Mouse (Mus musculus): ENCODE results near the gene Tnfsf13b. TPM values are rescaled to one million over a fixed set of nuclear protein-coding genes. Genes with fewer than 3 reads are reported as not detected.
A peak's percentile ranks its signal among the peaks of the same experiment; 100 is the strongest.

Gene Tnfsf13b
- 0.31 and 0.33 TPM in 2 replicates for total RNA-seq (2014; rRNA removed)
- 0.30 and 0.36 TPM in 2 replicates for polyA plus RNA-seq (2015; fragmentation: Nextera tagmentation; extraction: Ambion mirVana)

DNA sequence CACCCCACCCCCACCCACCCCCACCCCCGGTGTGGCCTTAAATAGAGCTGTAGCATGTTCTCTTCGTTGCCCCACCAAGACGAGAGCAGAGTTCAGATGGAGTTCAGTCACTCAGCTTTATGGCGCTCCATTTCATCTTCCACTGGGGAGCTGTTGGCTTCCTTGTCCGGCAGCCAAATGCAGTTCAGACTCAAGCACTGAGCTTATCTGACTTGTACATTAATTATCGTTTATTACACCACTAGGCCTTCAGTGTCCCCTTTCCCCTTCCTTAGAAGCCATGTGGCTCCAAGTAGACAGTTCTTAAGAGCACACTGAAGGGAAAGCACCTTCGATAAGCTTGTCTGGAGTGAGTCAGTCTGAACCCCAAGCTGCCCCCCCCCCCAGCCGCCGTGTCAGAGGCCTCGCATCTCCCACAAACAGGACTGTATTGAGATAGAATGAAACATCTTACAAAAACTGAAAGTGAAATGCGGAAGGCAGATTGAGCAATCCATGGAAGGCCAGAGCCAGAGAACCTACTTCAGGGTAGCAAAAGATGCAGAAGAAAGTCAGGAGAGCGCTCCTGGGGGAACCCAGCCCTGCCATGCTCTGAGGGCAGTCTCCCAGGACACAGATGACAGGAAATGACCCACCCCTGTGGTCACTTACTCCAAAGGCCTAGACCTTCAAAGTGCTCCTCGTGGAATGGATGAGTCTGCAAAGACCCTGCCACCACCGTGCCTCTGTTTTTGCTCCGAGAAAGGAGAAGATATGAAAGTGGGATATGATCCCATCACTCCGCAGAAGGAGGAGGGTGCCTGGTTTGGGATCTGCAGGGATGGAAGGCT is at the start of gene Tnfsf13b:
Tnfsf13b (plus strand) TSS at position 312 of the 830 bp plus-strand sequence.
- H3K36me3 ChIP-seq (ENCODE audit: insufficient read depth) = no peaks in the 10 kb centered on the region
- 78% methylated on average over 16 of the region's 16 CpGs for WGBS
- no peak within 1 kb of the TSS for H3K27ac ChIP-seq (ENCODE audit: low read depth, low read length)
- no peak for DNase-seq
- TF ChIP-seq CTCF (IDR thresholded peaks at IDR 0.05; ENCODE audit: low read depth) = no peak
- ATAC-seq = no peak
- H3K4me2 ChIP-seq (ENCODE audit: low read depth) = peak within 1 kb of the TSS; percentile 59
- no peaks in the 10 kb centered on the region for H3K27me3 ChIP-seq (ENCODE audit: insufficient read depth, low read length)
- no peaks in the 10 kb centered on the region for H3K9me3 ChIP-seq (ENCODE audit: low read length)
- H3K9ac ChIP-seq = no peak within 1 kb of the TSS
- H3K4me3 ChIP-seq (ENCODE audit: low read depth, low read length) = peak within 1 kb of the TSS; percentile 37
- H3K4me1 ChIP-seq (ENCODE audit: insufficient read depth) = no peaks in the 10 kb centered on the region

DNA sequence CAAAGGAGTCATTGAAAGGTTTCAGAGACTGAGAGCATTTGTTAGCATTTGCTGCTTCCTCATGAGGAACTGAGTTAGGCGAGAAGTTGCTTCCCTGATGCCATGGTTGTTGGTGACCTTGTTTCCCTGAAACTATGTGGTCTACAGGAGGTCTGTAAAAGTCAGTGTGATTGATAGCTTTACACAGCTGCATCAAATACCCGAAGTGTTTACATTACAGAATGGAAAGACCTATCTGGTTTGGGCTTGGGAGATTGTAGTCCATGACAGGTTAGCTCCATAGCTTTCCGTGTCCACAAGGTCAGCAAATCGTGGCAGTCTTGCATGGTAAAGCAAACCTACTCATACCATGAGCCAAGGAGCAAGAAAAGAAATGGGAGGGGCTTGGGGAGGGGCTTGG is 47.9 kb upstream of the Tnfsf13b start:
- H3K4me1 ChIP-seq (ENCODE audit: insufficient read depth) = no peaks in the 10 kb centered on the region
- TF ChIP-seq CTCF (IDR thresholded peaks at IDR 0.05; ENCODE audit: low read depth) = no peak
- H3K9ac ChIP-seq = no peak overlapping the region
- DNase-seq (no peak), ATAC-seq (no peak)
- H3K9me3 ChIP-seq (ENCODE audit: low read length) = no peaks in the 10 kb centered on the region
- no peaks in the 10 kb centered on the region for H3K36me3 ChIP-seq (ENCODE audit: insufficient read depth)
- no peak overlapping the region for H3K4me3 ChIP-seq (ENCODE audit: low read depth, low read length)
- H3K27me3 ChIP-seq (ENCODE audit: insufficient read depth, low read length) = no peaks in the 10 kb centered on the region
- H3K4me2 ChIP-seq (ENCODE audit: low read depth) = no peak overlapping the region
- WGBS = 85% methylated on average over 4 of the region's 4 CpGs
- no peak overlapping the region for H3K27ac ChIP-seq (ENCODE audit: low read depth, low read length)

DNA sequence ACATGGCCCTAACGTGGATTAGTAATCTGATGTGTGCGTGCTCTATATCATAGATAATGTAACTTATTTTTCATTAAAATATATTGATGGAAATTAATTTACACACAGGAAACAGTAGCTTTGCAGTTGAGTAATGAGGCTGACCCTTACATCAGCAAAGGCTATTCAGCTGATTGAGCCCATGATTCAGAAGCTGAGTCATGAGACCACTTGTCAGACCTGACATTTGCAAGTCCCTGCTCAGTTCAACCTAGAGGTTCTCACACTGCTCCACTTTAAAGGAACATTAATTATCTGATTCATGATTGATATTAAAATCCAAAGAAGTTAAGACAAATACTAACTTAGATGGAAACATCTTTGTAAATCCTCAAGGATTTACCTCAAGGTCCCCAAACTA is 46.3 kb upstream of the Tnfsf13b start:
- DNase-seq (no peak), ATAC-seq (no peak)
- Histone ChIP-seq H3K36me3 (ENCODE audit: insufficient read depth) (no peaks in the 10 kb centered on the region), H3K4me1 (ENCODE audit: insufficient read depth) (no peaks in the 10 kb centered on the region), H3K27ac (ENCODE audit: low read depth, low read length) (no peak overlapping the region), H3K27me3 (ENCODE audit: insufficient read depth, low read length) (no peaks in the 10 kb centered on the region), H3K9me3 (ENCODE audit: low read length) (no peaks in the 10 kb centered on the region), H3K4me2 (ENCODE audit: low read depth) (no peak overlapping the region), H3K4me3 (ENCODE audit: low read depth, low read length) (no peak overlapping the region), H3K9ac (no peak overlapping the region)
- WGBS = 91% methylated on average over 2 of the region's 2 CpGs
- TF ChIP-seq CTCF (IDR thresholded peaks at IDR 0.05; ENCODE audit: low read depth) = no peak

DNA sequence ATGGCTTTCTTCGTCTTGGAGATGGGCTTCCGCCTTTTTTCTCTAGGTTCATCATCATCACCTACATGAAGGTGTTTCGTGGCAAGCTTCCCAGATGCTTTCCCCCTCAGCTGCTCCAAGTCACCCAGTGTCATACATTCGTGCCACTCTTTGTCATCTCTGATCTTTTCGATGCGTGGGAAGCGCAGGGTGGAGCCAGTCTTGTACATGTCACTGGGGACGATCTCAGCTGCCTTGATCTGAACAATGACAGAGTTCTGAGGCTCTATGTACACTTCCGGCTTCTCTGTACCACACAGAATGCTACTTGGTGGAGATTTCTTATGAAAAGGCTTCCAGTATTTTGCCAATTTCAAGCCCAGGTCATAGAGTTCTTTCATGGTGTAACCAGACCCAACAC is 34.4 kb upstream of the Tnfsf13b start:
- Histone ChIP-seq H3K9me3 (ENCODE audit: low read length) (no peaks in the 10 kb centered on the region), H3K27me3 (ENCODE audit: insufficient read depth, low read length) (no peaks in the 10 kb centered on the region), H3K4me2 (ENCODE audit: low read depth) (no peak overlapping the region), H3K4me3 (ENCODE audit: low read depth, low read length) (no peak overlapping the region), H3K9ac (no peak overlapping the region), H3K27ac (ENCODE audit: low read depth, low read length) (no peak overlapping the region), H3K4me1 (ENCODE audit: insufficient read depth) (peaks cover 9% of the 10 kb centered on the region), H3K36me3 (ENCODE audit: insufficient read depth) (peaks cover 23% of the 10 kb centered on the region)
- WGBS = 97% methylated on average over 9 of the region's 9 CpGs
- TF ChIP-seq CTCF (IDR thresholded peaks at IDR 0.05; ENCODE audit: low read depth) = no peak
- ATAC-seq = no peak
- DNase-seq = no peak

DNA sequence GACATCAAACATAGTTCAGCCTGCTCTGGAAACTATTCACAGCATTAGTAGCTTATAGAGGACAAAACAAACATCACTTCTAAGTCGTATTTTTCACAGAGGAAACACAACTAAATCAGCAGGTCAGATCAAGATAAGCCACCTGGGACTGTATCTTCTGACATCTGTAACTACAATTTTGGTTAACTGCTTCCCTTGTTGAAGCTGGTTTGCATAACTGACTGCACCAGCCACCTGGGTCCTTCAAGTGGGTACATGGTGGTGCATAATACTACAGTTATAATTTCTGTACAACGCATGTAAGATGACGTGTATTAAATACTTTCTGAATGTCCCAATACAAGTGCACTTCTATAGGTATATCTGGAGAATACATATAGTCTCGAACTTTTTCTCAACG is 31.0 kb upstream of the Tnfsf13b start:
- WGBS = 49% methylated on average over 5 of the region's 5 CpGs
- Histone ChIP-seq H3K27me3 (ENCODE audit: insufficient read depth, low read length) (no peaks in the 10 kb centered on the region), H3K9me3 (ENCODE audit: low read length) (no peaks in the 10 kb centered on the region), H3K4me2 (ENCODE audit: low read depth) (peak overlapping the region; percentile 83), H3K4me3 (ENCODE audit: low read depth, low read length) (peak overlapping the region; percentile 79), H3K4me1 (ENCODE audit: insufficient read depth) (peaks cover 23% of the 10 kb centered on the region), H3K27ac (ENCODE audit: low read depth, low read length) (no peak overlapping the region), H3K9ac (no peak overlapping the region), H3K36me3 (ENCODE audit: insufficient read depth) (peaks cover 23% of the 10 kb centered on the region)
- no peak for DNase-seq
- TF ChIP-seq CTCF (IDR thresholded peaks at IDR 0.05; ENCODE audit: low read depth) = no peak
- no peak for ATAC-seq

DNA sequence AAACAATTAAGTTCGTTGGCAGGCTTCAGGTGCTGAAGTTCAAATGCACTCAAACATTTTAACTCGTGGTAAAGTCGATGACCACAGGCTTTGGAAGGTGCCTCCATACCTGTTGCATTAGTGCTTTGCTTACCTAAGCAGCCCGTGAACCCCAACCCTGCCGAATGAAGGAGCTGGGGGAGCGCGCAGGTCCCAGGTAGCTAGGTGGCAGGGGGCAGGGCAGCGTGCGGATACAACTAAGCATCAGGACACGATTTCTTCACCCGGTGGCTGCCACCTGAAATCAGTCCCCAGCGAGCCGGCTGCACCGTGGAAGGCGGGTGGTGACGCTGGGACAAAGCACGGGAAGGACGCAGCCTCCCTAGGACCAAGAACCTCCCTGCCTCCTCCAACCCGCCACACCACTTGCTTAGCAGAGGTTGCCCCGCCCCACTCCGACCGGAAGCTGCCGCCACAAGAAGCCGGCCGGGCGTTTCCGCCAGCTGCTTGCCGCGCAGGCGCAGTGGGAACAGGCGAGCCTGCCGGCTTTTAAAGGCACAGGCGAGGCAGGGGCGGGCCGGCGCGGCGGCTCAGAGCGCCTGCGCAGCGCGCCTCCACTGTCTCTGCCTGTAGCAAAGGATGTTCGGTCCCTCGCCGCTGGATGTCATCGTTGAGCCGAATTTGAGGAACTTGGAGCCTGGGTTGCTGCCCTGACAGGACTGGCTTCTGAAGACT is 30.2 kb upstream of the Tnfsf13b start:
- peak; percentile 81 for TF ChIP-seq CTCF (IDR thresholded peaks at IDR 0.05; ENCODE audit: low read depth)
- Histone ChIP-seq H3K9me3 (ENCODE audit: low read length) (no peaks in the 10 kb centered on the region), H3K9ac (peak overlapping the region; percentile 57), H3K4me3 (ENCODE audit: low read depth, low read length) (peak overlapping the region; percentile 79), H3K36me3 (ENCODE audit: insufficient read depth) (peaks cover 23% of the 10 kb centered on the region), H3K27ac (ENCODE audit: low read depth, low read length) (peak overlapping the region; percentile 16; the same call in 1 of the 2 replicates), H3K4me1 (ENCODE audit: insufficient read depth) (peaks cover 23% of the 10 kb centered on the region), H3K27me3 (ENCODE audit: insufficient read depth, low read length) (no peaks in the 10 kb centered on the region), H3K4me2 (ENCODE audit: low read depth) (peak overlapping the region; percentile 83)
- under 1% methylated on average over 47 of the region's 47 CpGs for WGBS
- DNase-seq (peak; percentile 99), ATAC-seq (peak; percentile 97)

DNA sequence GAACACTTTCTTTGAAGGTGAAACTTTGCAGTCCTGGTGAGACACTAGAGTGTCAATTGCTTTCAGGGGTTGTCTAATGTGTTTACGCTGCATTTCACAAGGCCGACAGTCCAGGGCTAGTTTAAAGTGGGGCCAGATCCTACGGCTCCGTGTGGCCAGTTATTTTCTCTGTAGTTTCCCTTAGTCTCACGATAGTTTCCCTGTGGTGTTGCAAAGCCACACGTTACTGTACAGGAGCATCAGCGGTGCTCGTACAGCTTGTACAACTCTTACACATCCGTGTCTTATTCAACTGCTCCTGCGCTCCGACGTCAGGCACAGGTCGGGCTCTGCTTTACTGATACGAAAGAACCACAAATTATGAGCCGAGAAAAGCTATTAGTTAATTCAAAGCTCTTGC is 29.3 kb upstream of the Tnfsf13b start:
- Histone ChIP-seq H3K4me1 (ENCODE audit: insufficient read depth) (peaks cover 23% of the 10 kb centered on the region), H3K36me3 (ENCODE audit: insufficient read depth) (peaks cover 14% of the 10 kb centered on the region), H3K27ac (ENCODE audit: low read depth, low read length) (no peak overlapping the region), H3K27me3 (ENCODE audit: insufficient read depth, low read length) (no peaks in the 10 kb centered on the region), H3K9ac (peak overlapping the region; percentile 88; the same call in 1 of the 2 replicates), H3K4me2 (ENCODE audit: low read depth) (peak overlapping the region; percentile 76), H3K9me3 (ENCODE audit: low read length) (no peaks in the 10 kb centered on the region), H3K4me3 (ENCODE audit: low read depth, low read length) (peak overlapping the region; percentile 92)
- peak; percentile 2 for DNase-seq
- WGBS = 45% methylated on average over 15 of the region's 15 CpGs
- no peak for ATAC-seq
- TF ChIP-seq CTCF (IDR thresholded peaks at IDR 0.05; ENCODE audit: low read depth) = no peak

Data from forebrain, postnatal 0 days (tissue).